Mouse (Mus musculus) CH12.LX (cell line): Measurements from ENCODE around the gene Cactin. TPM values are rescaled to one million over a fixed set of nuclear protein-coding genes. Genes with fewer than 3 reads are reported as not detected.

Experiments used
- DNase-seq: peaks from one replicate; pipeline ENCODE4 v3.0.0-alpha.2; 2013; ENCODE audit errors: extremely low read depth
- H3K27ac ChIP-seq: 2 replicates; pipeline ENCODE4 v1.5.1; 2012; ENCODE audit warnings: low read depth, mild to moderate bottlenecking, control low read depth, moderate library complexity; ENCODE audit not compliant: insufficient read depth
- H3K27me3 ChIP-seq: replicated peaks from 2 replicates; pipeline ENCODE3; 2012; ENCODE audit warnings: inconsistent platforms
- H3K36me3 ChIP-seq, 2 experiments: replicated peaks in 1 of 2; 2 replicates each; pipeline versions ENCODE3 to v1.6.1; 2012; ENCODE audit warnings: inconsistent platforms in 1 of 2, low read length in 1 of 2, mild to moderate bottlenecking in 1 of 2, mixed read lengths in 1 of 2, moderate library complexity in 1 of 2; ENCODE audit not compliant: control insufficient read depth in 1 of 2, insufficient read depth in 1 of 2
- H3K4me1 ChIP-seq, 2 experiments: 2 replicates each; pipeline ENCODE4 v1.6.1; 2012; ENCODE audit warnings: inconsistent platforms in 1 of 2, moderate library complexity in 1 of 2; ENCODE audit not compliant: insufficient read depth in 2 of 2, control insufficient read depth in 1 of 2
- H3K4me2 ChIP-seq: 2 replicates; pipeline ENCODE4 v1.6.1; 2012; ENCODE audit warnings: low read depth, mild to moderate bottlenecking, control low read depth; ENCODE audit not compliant: poor library complexity, insufficient read depth, severe bottlenecking
- H3K4me3 ChIP-seq, 3 experiments: fragments of 150-350 bp in 1 of 3; sonication (generic) in 1 of 3; replicated peaks in 1 of 3; 2 replicates each; pipeline versions ENCODE3 to v1.5.1; 2011 to 2012; ENCODE audit warnings: low read depth in 2 of 3, low read length in 2 of 3, mild to moderate bottlenecking in 2 of 3, moderate library complexity in 2 of 3, control low read depth in 1 of 3, improper control_type of control experiment in 1 of 3, inconsistent platforms in 1 of 3, mixed read lengths in 1 of 3; ENCODE audit not compliant: poor library complexity in 1 of 3
- H3K79me2 ChIP-seq: replicated peaks from 2 replicates; pipeline ENCODE4 v1.6.1; 2012; ENCODE audit warnings: mild to moderate bottlenecking, moderate library complexity; ENCODE audit not compliant: control insufficient read depth, poor library complexity, insufficient read depth, severe bottlenecking; ENCODE audit errors: extremely low read depth
- H3K9ac ChIP-seq: 2 replicates; pipeline ENCODE4 v1.6.1; 2012; ENCODE audit warnings: low read depth, mild to moderate bottlenecking, control low read depth, moderate library complexity; ENCODE audit not compliant: insufficient read depth
- H3K9me3 ChIP-seq: replicated peaks from 2 replicates; pipeline ENCODE3; 2012; ENCODE audit warnings: low read length, inconsistent platforms, mixed read lengths
- BHLHE40 ChIP-seq: IDR thresholded peaks from 2 replicates; pipeline ENCODE4 v1.6.1; 2011; ENCODE audit warnings: mild to moderate bottlenecking, low read depth, low read length, improper control_type of control experiment
- CHD1 ChIP-seq: IDR thresholded peaks from 2 replicates; pipeline ENCODE4 v1.6.1; 2012; ENCODE audit warnings: low read depth, low read length, improper control_type of control experiment, inconsistent platforms
- CTCF ChIP-seq, 2 experiments: IDR thresholded peaks in 1 of 2; conservative IDR thresholded peaks in 1 of 2; 2 replicates each; pipeline ENCODE4 v1.5.1; 2011 to 2012; ENCODE audit warnings: low read depth in 2 of 2, low read length in 2 of 2, improper control_type of control experiment in 1 of 2, inconsistent platforms in 1 of 2, mild to moderate bottlenecking in 1 of 2, moderate library complexity in 1 of 2
- E2F4 ChIP-seq: IDR thresholded peaks from 2 replicates; pipeline ENCODE4 v1.6.1; 2011; ENCODE audit warnings: low read depth, low read length, improper control_type of control experiment; ENCODE audit not compliant: insufficient replicate concordance
- ETS1 ChIP-seq: conservative IDR thresholded peaks from 2 replicates; pipeline ENCODE4 v1.6.1; 2012; ENCODE audit warnings: low read depth, mild to moderate bottlenecking, inconsistent platforms, low read length, improper control_type of control experiment, moderate library complexity
- GABPA ChIP-seq: IDR thresholded peaks from 2 replicates; pipeline ENCODE4 v1.6.1; 2012; ENCODE audit warnings: low read depth, low read length, improper control_type of control experiment, inconsistent platforms; ENCODE audit not compliant: insufficient replicate concordance
- HCFC1 ChIP-seq: IDR thresholded peaks from 2 replicates; pipeline ENCODE4 v1.6.1; 2012; ENCODE audit warnings: low read depth, mild to moderate bottlenecking, inconsistent platforms, low read length, improper control_type of control experiment
- IRF4 ChIP-seq: IDR thresholded peaks from 2 replicates; pipeline ENCODE4 v1.6.1; 2014; ENCODE audit warnings: low read depth, mild to moderate bottlenecking, inconsistent platforms, low read length, improper control_type of control experiment
- JUN ChIP-seq: IDR thresholded peaks from 2 replicates; pipeline ENCODE4 v1.6.1; 2011; ENCODE audit warnings: low read depth, mild to moderate bottlenecking, low read length, improper control_type of control experiment, moderate library complexity; ENCODE audit not compliant: insufficient read depth
- JUND ChIP-seq: conservative IDR thresholded peaks from 2 replicates; pipeline ENCODE4 v1.6.1; 2011; ENCODE audit warnings: low read depth, low read length, improper control_type of control experiment
- KAT2A ChIP-seq: IDR thresholded peaks from 2 replicates; pipeline ENCODE4 v1.6.1; 2012; ENCODE audit warnings: low read length, improper control_type of control experiment, inconsistent platforms; ENCODE audit not compliant: insufficient replicate concordance
- MAFK ChIP-seq: IDR thresholded peaks from 2 replicates; pipeline ENCODE4 v1.6.1; 2011; ENCODE audit warnings: low read length, improper control_type of control experiment; ENCODE audit not compliant: insufficient replicate concordance
- MAZ ChIP-seq: IDR thresholded peaks from 2 replicates; pipeline ENCODE4 v1.6.1; 2012; ENCODE audit warnings: low read depth, mild to moderate bottlenecking, inconsistent platforms, low read length, improper control_type of control experiment, moderate library complexity
- MEF2A ChIP-seq: IDR thresholded peaks from 2 replicates; pipeline ENCODE4 v1.6.1; 2014; ENCODE audit warnings: low read depth, mild to moderate bottlenecking, inconsistent platforms, low read length, improper control_type of control experiment, borderline replicate concordance
- PAX5 ChIP-seq: IDR thresholded peaks from 2 replicates; pipeline ENCODE4 v1.6.1; 2012; ENCODE audit warnings: low read length, inconsistent platforms, mixed read lengths
- POLR2A ChIP-seq: IDR thresholded peaks from 2 replicates; pipeline ENCODE4 v1.6.1; 2011; ENCODE audit warnings: low read depth, mild to moderate bottlenecking, improper control_type of control experiment, low read length
- POLR2AphosphoS2 ChIP-seq: IDR thresholded peaks from 2 replicates; pipeline ENCODE4 v1.6.1; 2011; ENCODE audit warnings: low read depth, low read length, improper control_type of control experiment
- RAD21 ChIP-seq: IDR thresholded peaks from 2 replicates; pipeline ENCODE4 v1.6.1; 2011; ENCODE audit warnings: low read depth, mild to moderate bottlenecking, low read length, improper control_type of control experiment, moderate library complexity
- SIN3A ChIP-seq: IDR thresholded peaks from 2 replicates; pipeline ENCODE4 v1.6.1; 2012; ENCODE audit warnings: low read length, improper control_type of control experiment, inconsistent platforms
- SMC3 ChIP-seq: IDR thresholded peaks from 2 replicates; pipeline ENCODE4 v1.6.1; 2011; ENCODE audit warnings: low read depth, low read length, improper control_type of control experiment
- ZC3H11A ChIP-seq: IDR thresholded peaks from 2 replicates; pipeline ENCODE4 v1.6.1; 2012; ENCODE audit warnings: low read depth, mild to moderate bottlenecking, inconsistent platforms, low read length, improper control_type of control experiment
- ZKSCAN1 ChIP-seq: IDR thresholded peaks from 2 replicates; pipeline ENCODE4 v1.6.1; 2012; ENCODE audit warnings: low read depth, inconsistent platforms, low read length, improper control_type of control experiment, borderline replicate concordance
- ZMIZ1 ChIP-seq: IDR thresholded peaks from 2 replicates; pipeline ENCODE4 v1.6.1; 2012; ENCODE audit warnings: low read depth, mild to moderate bottlenecking, inconsistent platforms, low read length, improper control_type of control experiment
- dilution Hi-C: fragments of 300-500 bp; cut with MboI; formaldehyde crosslinking; loops from 2 replicates; pipeline ENCODE4 v1.14.3; 2020; ENCODE audit warnings: low sequenced_read_pairs; ENCODE audit not compliant: extremely low pct_unique_long_range_greater_than_20kb, extremely low pct_ligation_motif_present
- in situ Hi-C: fragments of 300-500 bp; cut with MboI; formaldehyde crosslinking; loops from 3 replicates; pipeline ENCODE4 v1.14.3; 2019; ENCODE audit warnings: low sequenced_read_pairs, low pct_ligation_motif_present, low pct_unique_long_range_greater_than_20kb, mixed read lengths
- polyA plus RNA-seq: library from polyadenylated mRNA; unstranded; fragments of >175 nt; gene quantifications from 2 replicates; pipeline ENCODE4 v1.2.1, GENCODE M21; 2012; ENCODE audit warnings: low read depth; ENCODE audit not compliant: insufficient read length
- total RNA-seq, 2 experiments: library from RNA; depleted of rRNA; stranded (reverse); fragments of 300-350 nt in 1 of 2; fragments of >200 nt in 1 of 2; gene quantifications; 2 replicates each; pipeline ENCODE4 v1.2.3; 2012 to 2014

Cactin gene
- total and polyA plus RNA-seq, 3 experiments = 21.4 to 39.3 (median 34.6) TPM

DNA sequence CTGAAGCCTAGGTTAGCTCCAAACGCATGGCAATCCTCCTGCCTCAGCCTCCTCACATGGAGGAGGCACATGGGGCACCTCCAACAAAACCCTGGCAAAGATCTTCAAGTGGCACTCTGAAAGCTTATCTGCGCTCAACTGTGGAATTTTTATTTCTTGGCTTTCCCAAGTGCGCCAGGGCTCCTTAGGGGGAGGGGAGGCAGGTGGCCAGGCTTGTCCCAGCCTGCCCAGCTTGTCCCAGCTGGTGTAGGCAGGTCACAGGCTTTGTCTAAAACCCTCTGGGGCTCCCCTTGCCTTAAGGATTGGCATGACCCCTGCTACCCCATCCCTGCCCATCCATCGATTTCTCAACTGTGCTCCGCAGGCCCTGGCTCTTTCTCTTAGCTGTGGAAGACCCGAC is 36.7 kb upstream of the Cactin start:
- Histone ChIP-seq H3K9ac (no peak overlapping the region), H3K4me1 (peaks cover 5 to 28% of the 10 kb centered on the region in 2 experiments; a peak in 3 of 4 replicates), H3K4me3 (no peak overlapping the region), H3K9me3 (peaks cover 6% of the 10 kb centered on the region), H3K4me2 (no peak overlapping the region), H3K27ac (no peak overlapping the region), H3K79me2 (no peaks in the 10 kb centered on the region), H3K27me3 (peaks cover 40% of the 10 kb centered on the region), H3K36me3 (no peaks in the 10 kb centered on the region)
- in situ Hi-C loops = no loop called here
- TF ChIP-seq BHLHE40 (no peak), ZMIZ1 (no peak), MAFK (no peak), PAX5 (no peak), ETS1 (no peak), POLR2A (no peak), JUN (no peak), IRF4 (no peak), MAZ (no peak), KAT2A (no peak), CTCF (conservative IDR thresholded peaks at IDR 0.05 in 1 of 2, IDR thresholded peaks at IDR 0.05 in 1 of 2; ENCODE audit: low read depth in 2 of 2, low read length in 2 of 2) (no peak), MEF2A (no peak), RAD21 (no peak), ZKSCAN1 (no peak), JUND (no peak), GABPA (no peak)
- dilution Hi-C loops = no loop called here
- no peak for DNase-seq

DNA sequence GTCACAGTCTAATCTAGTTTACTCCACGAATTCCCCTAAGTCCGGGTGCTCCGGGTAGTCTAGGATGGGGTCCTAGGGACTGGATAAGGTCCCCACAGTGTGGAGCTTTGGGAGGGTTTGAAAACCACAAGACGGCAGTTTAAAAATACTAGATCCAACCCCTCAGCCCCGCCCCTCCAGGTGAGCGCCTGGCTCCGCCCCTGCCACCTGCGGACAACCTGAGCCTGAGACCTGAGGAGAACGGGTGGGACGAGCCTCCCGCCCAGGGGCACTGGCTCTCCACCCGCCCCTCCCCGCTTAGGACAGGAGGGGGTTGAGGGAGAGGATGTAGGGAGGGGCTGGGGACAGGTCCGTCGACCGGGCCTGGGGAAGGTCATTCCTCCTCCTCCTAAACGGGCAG is 36.2 kb upstream of the Cactin start:
- H3K4me3 ChIP-seq = no peak overlapping the region
- H3K9ac ChIP-seq = no peak overlapping the region

More for the DNA sequence above, 36.2 kb upstream of the Cactin start:
- in situ Hi-C loops = loop anchor here (5.0 kb wide), 1 partner anchor 87 kb away; no protein-coding TSS in a partner anchor
- H3K9me3 ChIP-seq = peaks cover 6% of the 10 kb centered on the region
- H3K27ac ChIP-seq = no peak overlapping the region
- no peak overlapping the region for H3K4me2 ChIP-seq
- no peak for TF ChIP-seq CHD1
- TF ChIP-seq PAX5 = no peak
- no peak for TF ChIP-seq SMC3
- TF ChIP-seq GABPA = no peak
- no peak for TF ChIP-seq ZC3H11A
- TF ChIP-seq BHLHE40 = no peak
- TF ChIP-seq MAFK = no peak
- TF ChIP-seq E2F4 = no peak
- no peak for TF ChIP-seq POLR2AphosphoS2
- TF ChIP-seq JUN = no peak
- no peak for TF ChIP-seq KAT2A
- no peak for TF ChIP-seq SIN3A
- no peak for TF ChIP-seq MAZ
- no peak for TF ChIP-seq HCFC1
- no peak for TF ChIP-seq ZMIZ1
- H3K27me3 ChIP-seq = peaks cover 38% of the 10 kb centered on the region
- DNase-seq = no peak
- peaks cover 5 to 32% of the 10 kb centered on the region in 2 experiments; a peak in 3 of 4 replicates for H3K4me1 ChIP-seq
- no peaks in the 10 kb centered on the region for H3K36me3 ChIP-seq
- dilution Hi-C loops = no loop called here
- no peaks in the 10 kb centered on the region for H3K79me2 ChIP-seq
